Mouse (Mus musculus) liver, embryonic 11.5 days (tissue): ENCODE results near the gene Frmd5. TPM values are rescaled to one million over a fixed set of nuclear protein-coding genes. Genes with fewer than 3 reads are reported as not detected.
A peak's percentile ranks its signal among the peaks of the same experiment; 100 is the strongest.

ENCODE experiments used
- ATAC-seq: fragments of 200-750 bp; cut with Nextera tagmentation; replicated peaks from 2 replicates; pipeline ENCODE4 v1.8.0; 2017; ENCODE audit warnings: moderate number of reproducible peaks, mild to moderate bottlenecking, moderate TSS enrichment, moderate library complexity; ENCODE audit not compliant: low FRiP score
- DNase-seq: peaks from one replicate; pipeline ENCODE4 v3.0.0-alpha.2; 2017; ENCODE audit warnings: low spot score
- H3K27ac ChIP-seq: fragments of 300-500 bp; sonication (generic); 2 replicates; pipeline ENCODE4 v1.5.1; 2014; ENCODE audit warnings: mild to moderate bottlenecking, low read depth, low read length, control low read depth
- H3K27me3 ChIP-seq: fragments of 300-500 bp; sonication (generic); replicated peaks from 2 replicates; pipeline ENCODE4 v1.6.1; 2014; ENCODE audit warnings: low read length, mixed read lengths; ENCODE audit not compliant: control insufficient read depth, insufficient read depth
- H3K36me3 ChIP-seq: fragments of 300-500 bp; sonication (generic); 2 replicates; pipeline ENCODE4 v1.6.1; 2014; ENCODE audit warnings: mild to moderate bottlenecking, low read length, moderate library complexity, mixed read lengths; ENCODE audit not compliant: control insufficient read depth, insufficient read depth
- H3K4me1 ChIP-seq: fragments of 300-500 bp; sonication (generic); replicated peaks from 2 replicates; pipeline ENCODE4 v1.6.1; 2014; ENCODE audit warnings: low read length, mixed read lengths; ENCODE audit not compliant: control insufficient read depth, insufficient read depth
- H3K4me2 ChIP-seq: fragments of 300-500 bp; sonication (generic); 2 replicates; pipeline ENCODE4 v1.6.1; 2014; ENCODE audit warnings: mild to moderate bottlenecking, control low read depth, moderate library complexity
- H3K4me3 ChIP-seq: fragments of 300-500 bp; sonication (generic); 2 replicates; pipeline ENCODE4 v1.5.1; 2014; ENCODE audit warnings: low read depth, low read length, control low read depth
- H3K9ac ChIP-seq: fragments of 300-500 bp; sonication (generic); 2 replicates; pipeline ENCODE4 v1.6.1; 2014; ENCODE audit warnings: low read depth, low read length, control low read depth
- H3K9me3 ChIP-seq: fragments of 300-500 bp; sonication (generic); 2 replicates; pipeline ENCODE4 v1.6.1; 2016; ENCODE audit warnings: low read length, inconsistent platforms, mixed read lengths; ENCODE audit not compliant: control insufficient read depth
- WGBS: fragments of 180-500 bp; shearing (Covaris S2); extraction: QIAGEN DNeasy Blood & Tissue Kit; methylation state at CpG from one replicate; pipeline ENCODE4 v1.1.7; 2014; 5-methylcytosine and 5-hydroxymethylcytosine counted together
- polyA plus RNA-seq: library from polyadenylated mRNA; unstranded; fragments of >200 nt; fragmentation: Nextera tagmentation; extraction: Ambion mirVana; gene quantifications from 2 replicates; pipeline ENCODE4 v1.2.1, GENCODE M21; 2014

Frmd5 gene
- polyA plus RNA-seq = 0.55 and 0.96 TPM in 2 replicates

GRCm38 (mm10) chr2:121806959-121807653 lies at the start of gene Frmd5:
Gene Frmd5 (minus strand): TSS chr2:121807087.
- peak within 1 kb of the TSS; percentile 64 for H3K4me3 ChIP-seq
- peaks cover 4% of the 10 kb centered on the region; the same call in 1 of the 2 replicates for H3K4me1 ChIP-seq
- H3K36me3 ChIP-seq = no peaks in the 10 kb centered on the region
- peak within 1 kb of the TSS; percentile 86 for H3K4me2 ChIP-seq
- H3K9me3 ChIP-seq = no peaks in the 10 kb centered on the region
- H3K27me3 ChIP-seq = peaks cover 41% of the 10 kb centered on the region
- under 1% methylated on average over 35 of the region's 35 CpGs for WGBS
- peak; percentile 87 for DNase-seq
- no peak within 1 kb of the TSS for H3K27ac ChIP-seq
- peak; percentile 99 for ATAC-seq
- H3K9ac ChIP-seq = peak within 1 kb of the TSS; percentile 38; the same call in 1 of the 2 replicates

- no peak overlapping the region for H3K9ac ChIP-seq
- no peaks in the 10 kb centered on the region for H3K27me3 ChIP-seq
- ATAC-seq = no peak
- no peak overlapping the region for H3K27ac ChIP-seq
- no peak overlapping the region for H3K4me2 ChIP-seq
- WGBS = 71% methylated on average over 3 of the region's 3 CpGs
- H3K9me3 ChIP-seq = no peaks in the 10 kb centered on the region
- DNase-seq = no peak
- H3K4me1 ChIP-seq = no peaks in the 10 kb centered on the region
- H3K4me3 ChIP-seq = no peak overlapping the region
- H3K36me3 ChIP-seq = no peaks in the 10 kb centered on the region
Observed at GRCm38 (mm10) chr2:121853974-121854373, 47.1 kb upstream of the Frmd5 start.

- no peak overlapping the region for H3K4me2 ChIP-seq
- no peak for ATAC-seq
- no peaks in the 10 kb centered on the region for H3K27me3 ChIP-seq
- H3K36me3 ChIP-seq = no peaks in the 10 kb centered on the region
- H3K27ac ChIP-seq = no peak overlapping the region
- WGBS = 31% methylated on average over 2 of the region's 2 CpGs
- H3K4me3 ChIP-seq = no peak overlapping the region
- no peak for DNase-seq
- H3K4me1 ChIP-seq = no peaks in the 10 kb centered on the region
- H3K9me3 ChIP-seq = no peaks in the 10 kb centered on the region
- H3K9ac ChIP-seq = no peak overlapping the region
Observed at GRCm38 (mm10) chr2:121852045-121852444, 45.2 kb upstream of the Frmd5 start.

- Histone ChIP-seq H3K4me1 (no peaks in the 10 kb centered on the region), H3K4me2 (no peak overlapping the region), H3K9me3 (no peaks in the 10 kb centered on the region), H3K27ac (no peak overlapping the region), H3K9ac (no peak overlapping the region), H3K4me3 (no peak overlapping the region), H3K36me3 (no peaks in the 10 kb centered on the region), H3K27me3 (no peaks in the 10 kb centered on the region)
- ATAC-seq (no peak), DNase-seq (no peak)
- WGBS = 57% methylated on average over 8 of the region's 8 CpGs
Observed at GRCm38 (mm10) chr2:121846050-121846449, 39.2 kb upstream of the Frmd5 start.

GRCm38 (mm10) chr2:121842249-121842648 lies 35.4 kb upstream of the Frmd5 start:
- no peaks in the 10 kb centered on the region for H3K9me3 ChIP-seq
- ATAC-seq = no peak
- WGBS = 71% methylated on average over 3 of the region's 3 CpGs
- no peaks in the 10 kb centered on the region for H3K36me3 ChIP-seq
- no peak overlapping the region for H3K9ac ChIP-seq
- no peaks in the 10 kb centered on the region for H3K27me3 ChIP-seq
- no peak overlapping the region for H3K4me2 ChIP-seq
- H3K4me3 ChIP-seq = no peak overlapping the region
- DNase-seq = no peak
- H3K4me1 ChIP-seq = no peaks in the 10 kb centered on the region
- H3K27ac ChIP-seq = no peak overlapping the region

- 91% methylated on average over 3 of the region's 3 CpGs for WGBS
- no peaks in the 10 kb centered on the region for H3K9me3 ChIP-seq
- no peak overlapping the region for H3K9ac ChIP-seq
- no peaks in the 10 kb centered on the region for H3K36me3 ChIP-seq
- DNase-seq (no peak), ATAC-seq (no peak)
- H3K4me1 ChIP-seq = no peaks in the 10 kb centered on the region
- no peak overlapping the region for H3K4me2 ChIP-seq
- no peak overlapping the region for H3K4me3 ChIP-seq
- H3K27me3 ChIP-seq = no peaks in the 10 kb centered on the region
- no peak overlapping the region for H3K27ac ChIP-seq
Observed at GRCm38 (mm10) chr2:121841453-121841852, 34.6 kb upstream of the Frmd5 start.

GRCm38 (mm10) chr2:121834926-121835325 lies 28.0 kb upstream of the Frmd5 start:
- no peak overlapping the region for H3K4me2 ChIP-seq
- DNase-seq = no peak
- 44% methylated on average over 3 of the region's 3 CpGs for WGBS
- H3K27me3 ChIP-seq = no peaks in the 10 kb centered on the region
- H3K9ac ChIP-seq = no peak overlapping the region
- H3K36me3 ChIP-seq = no peaks in the 10 kb centered on the region
- no peak overlapping the region for H3K4me3 ChIP-seq
- no peak for ATAC-seq
- H3K9me3 ChIP-seq = no peaks in the 10 kb centered on the region
- H3K27ac ChIP-seq = no peak overlapping the region
- H3K4me1 ChIP-seq = no peaks in the 10 kb centered on the region

GRCm38 (mm10) chr2:121832484-121832894 lies 25.6 kb upstream of the Frmd5 start:
- no peaks in the 10 kb centered on the region for H3K27me3 ChIP-seq
- 8% methylated on average over 5 of the region's 5 CpGs for WGBS
- no peaks in the 10 kb centered on the region for H3K9me3 ChIP-seq
- H3K4me2 ChIP-seq = no peak overlapping the region
- no peak overlapping the region for H3K27ac ChIP-seq
- H3K9ac ChIP-seq = no peak overlapping the region
- H3K4me1 ChIP-seq = no peaks in the 10 kb centered on the region
- DNase-seq = peak; percentile 46
- H3K4me3 ChIP-seq = no peak overlapping the region
- no peaks in the 10 kb centered on the region for H3K36me3 ChIP-seq
- ATAC-seq = no peak

GRCm38 (mm10) chr2:121828411-121828810 lies 21.5 kb upstream of the Frmd5 start:
- Histone ChIP-seq H3K36me3 (no peaks in the 10 kb centered on the region), H3K4me3 (no peak overlapping the region), H3K27ac (no peak overlapping the region), H3K9me3 (no peaks in the 10 kb centered on the region), H3K4me1 (no peaks in the 10 kb centered on the region), H3K27me3 (no peaks in the 10 kb centered on the region), H3K9ac (no peak overlapping the region), H3K4me2 (no peak overlapping the region)
- WGBS = 79% methylated on average over 3 of the region's 3 CpGs
- ATAC-seq (no peak), DNase-seq (no peak)
